Mouse (Mus musculus) forebrain, embryonic 11.5 days (tissue): ENCODE data around the gene Sec11a. TPM values are rescaled to one million over a fixed set of nuclear protein-coding genes. Genes with fewer than 3 reads are reported as not detected.
"Not testable (repeated sequence)": the region's sequence is repeated elsewhere in the genome, so short reads cannot be mapped to it uniquely, and the experiment has no call there.

ENCODE experiments used
- ATAC-seq: fragments of 200-750 bp; cut with Nextera tagmentation; replicated peaks from 2 replicates; pipeline ENCODE4 v1.8.0; 2017; ENCODE audit warnings: moderate TSS enrichment; ENCODE audit not compliant: low FRiP score
- DNase-seq: peaks from one replicate; pipeline ENCODE4 v3.0.0-alpha.2; 2017; ENCODE audit warnings: low spot score
- H3K27ac ChIP-seq: fragments of 300-500 bp; sonication (generic); 2 replicates; pipeline ENCODE4 v1.5.1; 2014; ENCODE audit warnings: low read depth, low read length
- H3K27me3 ChIP-seq: fragments of 300-500 bp; sonication (generic); 2 replicates; pipeline ENCODE4 v1.6.1; 2014; ENCODE audit warnings: mild to moderate bottlenecking, low read length, mixed read lengths; ENCODE audit not compliant: control insufficient read depth, insufficient read depth
- H3K36me3 ChIP-seq: fragments of 300-500 bp; sonication (generic); 2 replicates; pipeline ENCODE4 v1.6.1; 2014; ENCODE audit warnings: mild to moderate bottlenecking, low read length, moderate library complexity, mixed read lengths; ENCODE audit not compliant: control insufficient read depth, insufficient read depth
- H3K4me1 ChIP-seq: fragments of 300-500 bp; sonication (generic); replicated peaks from 2 replicates; pipeline ENCODE4 v1.6.1; 2014; ENCODE audit warnings: low read length, mixed read lengths; ENCODE audit not compliant: control insufficient read depth, insufficient read depth
- H3K4me2 ChIP-seq: fragments of 300-500 bp; sonication (generic); 2 replicates; pipeline ENCODE4 v1.6.1; 2014; ENCODE audit warnings: low read depth, mild to moderate bottlenecking, low read length, moderate library complexity, mixed read lengths; ENCODE audit not compliant: severe bottlenecking
- H3K4me3 ChIP-seq: fragments of 300-500 bp; sonication (generic); 2 replicates; pipeline ENCODE4 v1.5.1; 2014; ENCODE audit warnings: low read depth, low read length
- H3K9ac ChIP-seq: fragments of 300-500 bp; sonication (generic); 2 replicates; pipeline ENCODE4 v1.6.1; 2014; ENCODE audit warnings: low read length
- H3K9me3 ChIP-seq: fragments of 300-500 bp; sonication (generic); 2 replicates; pipeline ENCODE4 v1.6.1; 2016; ENCODE audit warnings: low read length, mixed read lengths; ENCODE audit not compliant: control insufficient read depth
- WGBS: fragments of 180-500 bp; shearing (Covaris S2); extraction: QIAGEN DNeasy Blood & Tissue Kit; methylation state at CpG from one replicate; pipeline ENCODE4 v1.1.7; 2014; 5-methylcytosine and 5-hydroxymethylcytosine counted together
- polyA plus RNA-seq: library from polyadenylated mRNA; unstranded; fragments of >200 nt; fragmentation: Nextera tagmentation; extraction: Ambion mirVana; gene quantifications from 2 replicates; pipeline ENCODE4 v1.2.1, GENCODE M21; 2014

Gene Sec11a
- polyA plus RNA-seq, 1 experiment from 2014 or later: 201 TPM

GRCm38 (mm10) chr7:80937304-80937666, 10.3 kb downstream of the Sec11a start:
- not testable (repeated sequence) for H3K36me3 ChIP-seq, H3K4me1 ChIP-seq, H3K4me3 ChIP-seq, H3K4me2 ChIP-seq, ATAC-seq, H3K27ac ChIP-seq, H3K27me3 ChIP-seq, DNase-seq, H3K9me3 ChIP-seq, H3K9ac ChIP-seq

GRCm38 (mm10) chr7:80936617-80937303, 10.8 kb downstream of the Sec11a start:
- ATAC-seq, H3K4me3 ChIP-seq: not testable (repeated sequence)

GRCm38 (mm10) chr7:80935834-80936233, 11.7 kb downstream of the Sec11a start:
- ATAC-seq: no peak

More at GRCm38 (mm10) chr7:80936617-80937303, 10.8 kb downstream of the Sec11a start:
- H3K27ac ChIP-seq, H3K36me3 ChIP-seq, H3K9ac ChIP-seq, H3K4me1 ChIP-seq, H3K9me3 ChIP-seq, H3K4me2 ChIP-seq, DNase-seq, H3K27me3 ChIP-seq: not testable (repeated sequence)
- 92% methylated on average over 7 of the region's 7 CpGs for WGBS

DNA sequence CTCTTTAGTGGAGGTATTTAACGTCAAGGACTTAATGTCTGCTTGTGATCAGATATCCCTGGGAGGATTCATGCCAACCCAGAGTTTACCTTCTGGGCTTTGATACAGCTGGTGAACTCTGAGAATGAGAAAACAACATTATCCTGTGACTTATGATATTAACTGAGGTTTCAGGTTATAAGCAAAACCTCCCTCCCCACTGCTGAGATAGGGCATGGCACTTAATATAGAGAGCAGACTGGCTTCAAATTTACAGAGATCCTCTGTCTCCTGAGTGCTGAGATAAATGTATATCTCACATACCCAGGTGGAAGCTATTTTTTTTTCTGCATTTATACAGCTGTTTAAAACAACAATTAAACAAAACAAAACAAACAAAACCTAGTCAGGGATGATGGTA, 14.8 kb downstream of the Sec11a start:
- Histone ChIP-seq H3K27ac (no peak overlapping the region), H3K36me3 (no peaks in the 10 kb centered on the region; the same call in 1 of the 2 replicates), H3K9ac (no peak overlapping the region), H3K27me3 (no peaks in the 10 kb centered on the region), H3K4me2 (no peak overlapping the region), H3K9me3 (no peaks in the 10 kb centered on the region), H3K4me3 (no peak overlapping the region), H3K4me1 (no peaks in the 10 kb centered on the region)
- ATAC-seq: no peak
- no peak for DNase-seq
- WGBS: 85% methylated on average over 1 of the region's 1 CpGs

More at GRCm38 (mm10) chr7:80935834-80936233, 11.7 kb downstream of the Sec11a start:
- Histone ChIP-seq H3K9me3 (no peaks in the 10 kb centered on the region), H3K4me3 (no peak overlapping the region), H3K27ac (no peak overlapping the region), H3K36me3 (no peaks in the 10 kb centered on the region; the same call in 1 of the 2 replicates), H3K4me2 (no peak overlapping the region), H3K4me1 (no peaks in the 10 kb centered on the region), H3K27me3 (no peaks in the 10 kb centered on the region), H3K9ac (no peak overlapping the region)
- 90% methylated on average over 1 of the region's 1 CpGs for WGBS
- DNase-seq: no peak

DNA sequence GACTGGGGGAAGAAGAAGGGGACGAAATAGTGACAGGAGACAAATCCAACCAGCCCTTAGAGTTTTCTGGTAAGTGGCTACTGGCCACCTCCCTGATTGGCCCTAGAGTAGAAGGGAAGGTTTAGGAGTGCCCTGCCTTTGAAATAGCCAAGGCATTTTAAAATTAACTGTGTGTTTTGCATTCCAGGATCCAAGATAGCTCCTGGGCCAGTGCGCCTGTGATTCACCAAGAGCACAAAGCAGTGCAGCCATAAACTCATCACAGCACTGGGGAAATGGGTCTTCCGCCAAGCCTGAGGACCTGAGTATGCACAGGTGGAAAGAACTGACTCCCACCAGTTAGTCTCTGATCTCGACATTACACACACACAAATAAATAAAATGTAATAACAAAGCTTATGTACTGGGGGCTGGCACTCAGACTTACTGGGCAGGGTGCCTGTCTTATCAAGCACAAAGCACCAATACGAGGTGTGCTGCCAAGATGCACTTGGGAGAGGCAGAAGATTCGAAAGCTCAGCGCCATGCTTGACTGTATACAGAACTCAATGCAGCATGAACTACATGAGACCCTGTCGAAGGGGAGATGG, 15.9 kb downstream of the Sec11a start:
- H3K36me3 ChIP-seq: no peaks in the 10 kb centered on the region; the same call in 1 of the 2 replicates
- WGBS: 94% methylated on average over 8 of the region's 8 CpGs

GRCm38 (mm10) chr7:80923165-80923564, 24.4 kb downstream of the Sec11a start:
- no peak for DNase-seq

More for the DNA sequence above, 15.9 kb downstream of the Sec11a start:
- Histone ChIP-seq H3K9me3 (no peaks in the 10 kb centered on the region), H3K4me3 (no peak overlapping the region), H3K9ac (no peak overlapping the region), H3K27ac (no peak overlapping the region), H3K4me2 (no peak overlapping the region), H3K4me1 (no peaks in the 10 kb centered on the region), H3K27me3 (no peaks in the 10 kb centered on the region)
- DNase-seq (no peak), ATAC-seq (no peak)

GRCm38 (mm10) chr7:80919647-80920008, 28.0 kb downstream of the Sec11a start:
- WGBS: 96% methylated on average over 5 of the region's 5 CpGs
- Histone ChIP-seq H3K9ac (no peak overlapping the region), H3K27ac (no peak overlapping the region), H3K4me3 (no peak overlapping the region), H3K36me3 (peaks cover 6% of the 10 kb centered on the region; the same call in 1 of the 2 replicates), H3K4me1 (no peaks in the 10 kb centered on the region), H3K4me2 (no peak overlapping the region), H3K9me3 (no peaks in the 10 kb centered on the region), H3K27me3 (no peaks in the 10 kb centered on the region)
- ATAC-seq: no peak
- DNase-seq: no peak

More at GRCm38 (mm10) chr7:80923165-80923564, 24.4 kb downstream of the Sec11a start:
- Histone ChIP-seq H3K27me3 (no peaks in the 10 kb centered on the region), H3K4me3 (no peak overlapping the region), H3K4me2 (no peak overlapping the region), H3K9ac (no peak overlapping the region), H3K36me3 (peaks cover 4% of the 10 kb centered on the region; the same call in 1 of the 2 replicates), H3K27ac (no peak overlapping the region), H3K9me3 (no peaks in the 10 kb centered on the region), H3K4me1 (no peaks in the 10 kb centered on the region)
- ATAC-seq: no peak
- WGBS: 93% methylated on average over 2 of the region's 2 CpGs

- H3K9me3 ChIP-seq: no peaks in the 10 kb centered on the region
- H3K27me3 ChIP-seq: no peaks in the 10 kb centered on the region
- no peak for ATAC-seq
- no peak overlapping the region for H3K4me3 ChIP-seq
- no peak overlapping the region for H3K4me2 ChIP-seq
- DNase-seq: no peak
- peaks cover 6% of the 10 kb centered on the region; the same call in 1 of the 2 replicates for H3K36me3 ChIP-seq
- no peak overlapping the region for H3K9ac ChIP-seq
- WGBS: 89% methylated on average over 8 of the region's 8 CpGs
- no peaks in the 10 kb centered on the region for H3K4me1 ChIP-seq
- H3K27ac ChIP-seq: no peak overlapping the region
Observed at GRCm38 (mm10) chr7:80918982-80919646, 28.5 kb downstream of the Sec11a start.
